Mouse (Mus musculus) kidney, postnatal 25 days (tissue): ENCODE data around the gene Senp6.
"Not testable (repeated sequence)": the region's sequence is repeated elsewhere in the genome, so short reads cannot be mapped to it uniquely, and the experiment has no call there.

ENCODE experiments used
- DNase-seq, 2 experiments: peaks; one replicate each; pipeline ENCODE4 v3.0.0; 2021; ENCODE audit warnings: mixed read lengths in 2 of 2

The Senp6 gene

GRCm38 (mm10) chr9:80080941-80081340 is 14.2 kb downstream of the Senp6 start:
- DNase-seq: no peak

GRCm38 (mm10) chr9:80084429-80085092 is 17.9 kb downstream of the Senp6 start:
- DNase-seq: peak; percentile 65 to 72

DNA sequence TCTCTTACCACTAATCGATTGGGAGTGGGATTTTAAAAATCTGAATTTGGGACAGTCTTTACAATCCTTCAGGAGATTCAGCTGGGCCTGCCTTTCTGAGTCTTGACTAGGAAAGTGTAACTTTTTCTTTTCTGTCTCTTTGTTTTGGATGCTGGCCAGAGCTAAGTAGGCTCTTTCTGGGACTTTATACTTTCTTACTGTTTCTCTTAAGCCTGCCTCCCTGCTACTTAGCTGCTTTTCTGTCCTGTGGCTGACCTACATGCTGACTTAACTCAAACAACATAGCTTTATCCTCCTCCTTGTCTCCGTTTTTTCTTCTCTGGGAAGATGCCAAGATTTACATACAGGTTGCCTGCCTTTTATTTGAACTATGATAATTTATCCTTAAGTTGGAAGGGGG is 19.0 kb downstream of the Senp6 start:
- peak in 1 of 2 experiments; percentile 55 for DNase-seq

DNA sequence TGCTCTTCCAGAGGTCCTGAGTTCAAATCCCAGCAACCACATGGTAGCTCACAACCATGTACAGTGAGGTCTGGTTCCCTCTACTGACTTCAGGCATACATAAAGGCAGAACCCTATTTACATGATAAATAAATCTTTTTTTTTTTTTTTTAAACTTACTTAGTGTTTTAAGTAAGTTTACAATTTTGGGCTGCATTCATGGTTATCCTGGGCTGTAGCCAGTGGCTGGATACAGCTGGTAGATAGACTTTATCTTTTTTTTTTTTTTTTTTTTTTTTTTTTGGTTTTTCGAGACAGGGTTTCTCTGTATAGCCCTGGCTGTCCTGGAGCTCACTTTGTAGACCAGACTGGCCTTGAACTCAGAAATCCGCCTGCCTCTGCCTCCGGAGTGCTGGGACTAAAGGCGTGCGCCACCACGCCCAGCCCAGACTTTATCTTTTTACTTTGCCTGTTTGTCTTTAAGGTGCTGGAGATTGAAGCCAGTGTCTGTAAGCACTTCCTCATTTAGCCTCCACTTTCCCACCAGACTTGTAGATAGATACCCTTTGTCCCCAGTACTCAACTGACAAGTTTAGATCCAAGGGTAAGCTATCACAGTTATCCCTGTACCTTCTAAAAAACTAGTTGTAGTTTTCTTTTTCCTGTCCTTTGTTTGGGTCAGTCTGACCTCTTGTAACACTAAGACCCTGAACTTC is 19.7 kb downstream of the Senp6 start:
- DNase-seq: not testable (repeated sequence)

DNA sequence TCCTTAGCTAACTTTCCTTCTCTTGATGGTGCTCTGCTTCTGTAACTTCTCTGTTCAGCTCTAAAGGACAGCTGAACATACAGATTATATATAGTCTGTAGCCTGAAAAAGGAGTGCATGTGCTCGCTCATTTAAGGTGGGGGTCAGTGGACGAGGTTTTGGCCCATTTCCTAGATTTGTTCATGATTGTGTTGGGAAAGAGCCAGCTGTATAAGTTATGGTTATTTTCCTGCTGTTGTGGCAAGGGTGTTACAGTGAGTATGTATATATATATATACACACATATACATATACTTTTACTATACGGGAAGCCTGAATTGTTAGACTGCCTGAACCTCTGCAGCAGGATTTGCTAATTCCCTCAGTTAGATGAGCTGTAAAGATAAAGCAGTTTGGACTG is 22.7 kb downstream of the Senp6 start:
- no peak for DNase-seq

- DNase-seq: no peak
Measured at GRCm38 (mm10) chr9:80096325-80096724, 29.6 kb downstream of the Senp6 start.

GRCm38 (mm10) chr9:80145992-80146587 is 79.4 kb downstream of the Senp6 start:
- DNase-seq: peak; percentile 27 to 40

DNA sequence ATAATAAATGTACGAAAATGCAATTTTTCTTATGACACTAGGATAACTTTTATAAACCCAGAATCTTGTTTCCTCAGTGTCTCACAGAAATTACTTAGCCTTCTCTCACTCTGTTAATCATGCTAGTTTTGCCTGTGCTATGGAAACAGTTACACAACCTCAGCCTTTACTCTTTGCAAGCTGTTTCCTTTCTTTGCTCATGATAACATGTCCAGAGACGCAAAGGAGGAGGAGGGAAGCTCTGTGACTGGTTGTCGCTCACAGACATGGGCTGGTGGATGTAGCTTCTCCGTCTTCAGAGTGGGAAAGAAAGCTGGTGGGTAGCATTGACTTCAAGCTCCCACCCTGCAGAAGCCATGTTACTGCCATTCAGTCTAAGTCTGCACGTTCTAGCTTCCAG is 82.9 kb downstream of the Senp6 start:
- no peak for DNase-seq

- DNase-seq: peak; percentile 80 to 84
Measured at GRCm38 (mm10) chr9:80155277-80155676, 88.6 kb downstream of the Senp6 start.

- no peak for DNase-seq
Measured at GRCm38 (mm10) chr9:80156780-80157179, 90.1 kb downstream of the Senp6 start.

GRCm38 (mm10) chr9:80157840-80158465 is 91.2 kb downstream of the Senp6 start:
- peak; percentile 85 to 89 for DNase-seq

DNA sequence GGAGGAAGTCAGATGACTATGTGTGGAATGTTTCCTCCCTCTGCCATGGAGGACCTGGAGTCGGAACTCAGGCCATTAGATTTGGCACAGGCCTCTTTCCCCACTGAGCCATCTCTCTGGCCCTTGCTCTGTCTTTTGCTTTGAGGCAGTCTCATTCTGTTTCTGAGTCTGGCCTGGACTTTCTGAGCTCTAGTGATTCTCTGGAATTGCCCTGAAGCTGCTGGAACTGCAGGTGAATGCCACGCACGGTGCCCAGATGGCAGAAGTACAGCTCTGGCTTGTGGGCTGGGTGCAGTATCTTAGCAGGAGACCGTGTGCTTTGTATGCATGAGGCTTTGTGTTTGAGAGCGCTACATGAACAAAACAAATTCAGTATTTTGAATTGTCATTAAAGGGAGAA is 92.2 kb downstream of the Senp6 start:
- peak; percentile 65 to 81 for DNase-seq

DNA sequence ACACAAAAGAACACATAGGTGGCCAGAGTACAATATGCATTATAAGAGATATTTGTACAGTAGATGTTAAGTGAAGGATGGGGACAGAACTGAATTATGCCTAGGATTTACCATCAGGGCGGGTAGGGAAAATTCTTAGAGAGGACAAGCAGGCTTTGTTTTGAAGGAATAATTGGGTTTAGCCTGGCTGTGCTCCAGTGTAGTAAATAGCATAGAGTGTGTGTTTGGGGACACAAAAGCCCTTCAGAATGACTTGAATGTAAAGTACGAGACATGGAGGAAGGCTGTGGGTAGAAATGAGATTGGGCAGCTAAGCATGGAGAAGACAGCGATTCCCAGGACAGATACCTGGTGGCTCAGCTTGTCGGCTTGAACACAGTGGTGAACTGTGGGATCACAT is 94.7 kb downstream of the Senp6 start:
- DNase-seq: no peak

- no peak for DNase-seq
Measured at GRCm38 (mm10) chr9:80163126-80163723, 96.5 kb downstream of the Senp6 start.

- peak in 1 of 2 experiments; percentile 15 for DNase-seq
Measured at GRCm38 (mm10) chr9:80164191-80164590, 97.5 kb downstream of the Senp6 start.

DNA sequence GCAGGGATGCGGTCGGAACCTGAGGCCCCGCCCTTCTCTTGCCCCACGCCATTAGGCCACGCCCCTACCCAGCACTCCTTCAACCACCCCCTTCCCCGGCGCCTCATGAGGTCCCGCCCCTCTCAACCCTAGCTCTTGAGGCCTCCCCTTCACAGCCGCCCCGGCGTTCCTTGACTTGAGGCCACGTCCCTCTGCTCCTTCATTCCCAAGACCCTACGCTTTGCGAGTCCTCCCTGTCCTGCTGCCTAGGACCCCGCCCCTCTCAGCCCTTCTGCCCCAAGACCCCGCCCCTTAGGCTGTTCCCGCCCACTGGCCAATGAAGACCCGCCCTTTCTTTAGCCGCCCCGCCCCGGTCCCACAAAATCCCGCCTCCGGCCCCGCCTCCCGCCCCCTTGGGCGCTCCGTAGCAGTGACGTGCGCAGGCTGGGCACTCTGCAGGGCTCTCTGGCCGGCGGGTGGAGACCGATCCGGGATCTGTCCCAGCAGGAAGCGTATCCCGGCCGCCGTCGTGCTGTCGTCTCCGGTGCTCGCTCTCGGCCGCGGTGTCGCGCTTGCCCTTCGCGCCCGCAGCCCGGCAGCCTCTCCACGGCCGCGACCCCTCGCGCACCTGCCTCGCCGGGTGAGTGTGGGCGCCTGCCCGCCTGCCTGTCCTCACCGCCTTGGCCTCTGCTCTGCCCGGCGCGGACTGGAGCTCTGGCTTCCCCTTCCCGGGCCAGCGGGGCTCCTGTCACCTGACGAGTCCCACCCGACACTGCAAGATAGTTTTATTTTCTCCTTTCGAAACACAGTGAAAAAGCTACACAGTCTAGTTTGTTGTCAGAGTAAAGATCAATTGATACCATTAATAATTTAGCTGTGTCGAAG is 98.1 kb downstream of the Senp6 start, which contains the start of gene Myo6:
Gene Myo6 (plus strand): TSS at position 421 of the 864 bp plus-strand sequence.
- DNase-seq: peak; percentile 96 to 97

DNA sequence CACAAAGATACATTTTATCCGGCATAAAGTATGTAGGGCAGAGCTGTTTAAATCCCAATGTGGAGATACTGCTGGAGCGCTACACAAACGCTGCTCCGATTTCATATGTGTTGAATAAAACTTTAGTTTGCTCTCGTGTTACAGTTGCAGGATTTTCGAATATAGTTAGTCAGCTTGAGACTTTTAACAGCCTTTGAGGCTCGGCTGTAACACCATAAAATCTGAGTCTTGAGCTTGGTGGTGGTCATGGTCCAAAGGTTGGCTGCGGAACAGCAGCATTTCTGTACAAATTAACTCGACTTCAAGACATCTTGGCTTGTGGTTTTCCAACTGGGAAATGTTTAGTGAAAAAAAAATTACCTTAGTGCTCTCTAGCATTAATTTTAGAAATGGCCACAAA is 99.0 kb downstream of the Senp6 start:
- peak; percentile 70 to 80 for DNase-seq

DNA sequence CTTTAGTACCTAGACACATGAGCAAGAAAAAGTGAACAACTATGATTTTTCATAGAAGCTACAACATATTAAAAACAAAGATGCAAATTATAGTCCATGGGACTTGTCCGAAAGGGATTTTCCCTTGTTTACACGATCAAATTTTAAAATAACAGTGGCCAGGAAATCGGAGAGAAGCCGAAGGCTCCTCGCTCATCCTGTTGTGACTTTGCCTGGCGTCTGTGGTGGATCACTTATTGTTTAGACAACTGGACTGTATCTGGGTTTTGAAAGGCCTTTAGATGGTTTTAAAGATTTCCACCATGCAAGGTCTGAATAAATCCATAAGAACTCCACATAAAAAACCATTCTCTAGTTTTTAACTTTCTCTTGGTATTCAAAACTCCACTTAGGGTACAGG is 99.7 kb downstream of the Senp6 start:
- DNase-seq: peak in 1 of 2 experiments; percentile 42

DNA sequence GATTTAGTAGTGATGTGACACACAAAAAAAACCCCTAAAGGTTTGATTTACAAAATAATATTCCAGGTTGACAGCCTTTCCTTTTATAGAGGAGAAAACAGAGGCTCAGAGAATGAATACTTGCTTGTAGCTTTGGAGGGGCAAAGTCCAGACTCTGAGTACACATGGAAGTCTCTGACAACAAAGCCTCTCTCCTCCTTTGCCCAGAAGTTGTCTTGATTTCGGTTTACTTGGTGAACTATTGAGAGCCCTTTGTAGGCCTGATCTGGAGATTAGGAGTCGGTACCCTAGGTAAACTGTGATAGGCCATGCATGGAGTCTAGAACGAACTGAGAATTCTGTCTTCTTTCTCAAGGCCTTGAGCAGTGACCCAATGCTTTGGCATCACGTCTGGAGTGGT is 100.4 kb downstream of the Senp6 start:
- peak; percentile 41 to 49 for DNase-seq

- no peak for DNase-seq
Measured at GRCm38 (mm10) chr9:80169551-80169950, 102.8 kb downstream of the Senp6 start.

GRCm38 (mm10) chr9:80171241-80171640 is 104.5 kb downstream of the Senp6 start:
- no peak for DNase-seq
